In genomic region chr19:8999223-8999622, GRCm38 (mm10) we compare ENCODE assay signal across 30 mouse cellular contexts. TPM values are rescaled to one million over a fixed set of nuclear protein-coding genes. Genes with fewer than 3 reads are reported as not detected.
A peak's percentile ranks its signal among the peaks of the same experiment; 100 is the strongest.
DNase-seq lines count a peak whose midpoint lies in the region; ATAC-seq and TF ChIP-seq lines count a peak whose summit lies in the region.
"Had no signal": no experiment of that assay in that cellular context is flagged by ENCODE, and none has a peak within 500 bp of the region (broad histone marks: within the 10 kb centered on the region; RNA-seq: fewer than 3 reads in every experiment).

No protein-coding gene starts in this region.

- H3K79me2 ChIP-seq in CH12.LX (replicated peaks; ENCODE audit: control insufficient read depth, extremely low read depth, insufficient read depth, poor library complexity, severe bottlenecking), result peaks cover 58% of the 10 kb centered on the region

- DNase-seq in gastrocnemius, adult 2 months, result no peak
- DNase-seq in gastrocnemius, postnatal 10 days, result no peak
- no peak for DNase-seq in limb, embryonic 10.5 days (ENCODE audit: low spot score)
- DNase-seq in CH12.LX (ENCODE audit: extremely low read depth), result no peak
- no peak for DNase-seq in right cerebral cortex, postnatal 36 days (ENCODE audit: low spot score in 2 of 2)
- DNase-seq: adrenal gland, postnatal 10 days; cerebellum, adult 11 months; cerebellum, adult 9-10 months; cerebellum, postnatal 36 days; heart, postnatal 10 days; left cerebral cortex, postnatal 4 days; liver; lung, embryonic 14.5 days; right cerebral cortex, adult 18-20 months; right cerebral cortex, postnatal 4 days; thymus, adult 2 months; thymus, postnatal 36 days had no signal

- H3K27me3 ChIP-seq in limb, embryonic 15.5 days, result no peaks in the 10 kb centered on the region
- no peaks in the 10 kb centered on the region for H3K27me3 ChIP-seq in limb, embryonic 10.5 days (ENCODE audit: low read depth, poor library complexity, severe bottlenecking)
- H3K27me3 ChIP-seq in CH12.LX (replicated peaks), result no peaks in the 10 kb centered on the region
- H3K27me3 ChIP-seq: embryonic facial prominence, embryonic 12.5 days; heart, embryonic 13.5 days; midbrain, embryonic 15.5 days had no signal

- intact Hi-C loops in gastrocnemius, adult 2 months (cut with DNase I), result no loop called here

- H3K9me3 ChIP-seq in limb, embryonic 15.5 days, result no peaks in the 10 kb centered on the region
- H3K9me3 ChIP-seq in limb, embryonic 10.5 days (replicated peaks), result no peaks in the 10 kb centered on the region
- no peaks in the 10 kb centered on the region for H3K9me3 ChIP-seq in CH12.LX (replicated peaks; ENCODE audit: low read length)
- H3K9me3 ChIP-seq: embryonic facial prominence, embryonic 12.5 days; heart, embryonic 13.5 days; midbrain, embryonic 10.5 days; midbrain, embryonic 15.5 days had no signal

- 87% methylated on average over 4 of the region's 4 CpGs for WGBS in limb, embryonic 15.5 days
- 92% methylated on average over 4 of the region's 4 CpGs for WGBS in limb, embryonic 10.5 days

- TF ChIP-seq POLR2A in CH12.LX (IDR thresholded peaks at IDR 0.05; ENCODE audit: low read depth, low read length), result no peak
- TF ChIP-seq POLR2A in embryonic fibroblast, embryonic 13.5 days (IDR thresholded peaks at IDR 0.05; ENCODE audit: low read depth, low read length), result no peak

- H3K36me3 ChIP-seq in limb, embryonic 15.5 days, result peaks cover 50% of the 10 kb centered on the region
- H3K36me3 ChIP-seq in limb, embryonic 10.5 days, result peaks cover 40% of the 10 kb centered on the region
- H3K36me3 ChIP-seq in CH12.LX (replicated peaks in 1 of 2; ENCODE audit: control insufficient read depth in 1 of 2, insufficient read depth in 1 of 2, low read length in 1 of 2), result peaks cover 28 to 39% of the 10 kb centered on the region in 2 experiments
- H3K36me3 ChIP-seq: midbrain, embryonic 10.5 days; midbrain, embryonic 15.5 days had no signal

- peak overlapping the region; percentile 99 for H3K4me3 ChIP-seq in gastrocnemius, adult 2 months
- no peak overlapping the region for H3K4me3 ChIP-seq in limb, embryonic 15.5 days
- H3K4me3 ChIP-seq in limb, embryonic 10.5 days, result no peak overlapping the region
- no peak overlapping the region for H3K4me3 ChIP-seq in CH12.LX (replicated peaks in 1 of 3; ENCODE audit: low read depth in 2 of 3, low read length in 2 of 3, poor library complexity in 1 of 3)
- no peak overlapping the region for H3K4me3 ChIP-seq in embryonic fibroblast, embryonic 13.5 days (ENCODE audit: insufficient read depth, low read length)
- H3K4me3 ChIP-seq: embryonic facial prominence, embryonic 12.5 days; erythroblast, embryonic 14.5 days; heart, embryonic 13.5 days; layer of hippocampus, adult 2 months; midbrain, embryonic 10.5 days; midbrain, embryonic 15.5 days had no signal

- no peak overlapping the region for H3K4me2 ChIP-seq in limb, embryonic 15.5 days
- H3K4me2 ChIP-seq in CH12.LX (ENCODE audit: insufficient read depth, low read depth, poor library complexity, severe bottlenecking), result 0 out of 2 replicates have a peak overlapping the region, but pooled peaks have one; percentile 45
- H3K4me2 ChIP-seq: embryonic facial prominence, embryonic 12.5 days; heart, embryonic 13.5 days; hindbrain, embryonic 14.5 days; lung, embryonic 14.5 days; midbrain, embryonic 15.5 days had no signal

- no peak for TF ChIP-seq EP300 in CH12.LX (IDR thresholded peaks at IDR 0.05; ENCODE audit: low read length)

- H3K27ac ChIP-seq in gastrocnemius, adult 2 months, result peak overlapping the region; percentile 100
- 0 out of 2 replicates have a peak overlapping the region, but pooled peaks have one; percentile 86 for H3K27ac ChIP-seq in limb, embryonic 15.5 days
- no peak overlapping the region for H3K27ac ChIP-seq in limb, embryonic 10.5 days
- no peak overlapping the region for H3K27ac ChIP-seq in CH12.LX (ENCODE audit: insufficient read depth, low read depth)
- peak overlapping the region; percentile 75 for H3K27ac ChIP-seq in embryonic fibroblast, embryonic 13.5 days (ENCODE audit: insufficient read depth, low read length)
- H3K27ac ChIP-seq: embryonic facial prominence, embryonic 12.5 days; heart, embryonic 13.5 days; hindbrain, embryonic 14.5 days; layer of hippocampus, adult 2 months; liver, embryonic 14.5 days; midbrain, embryonic 10.5 days; midbrain, embryonic 15.5 days had no signal

- no peak for TF ChIP-seq CTCF in gastrocnemius, adult 2 months (IDR thresholded peaks at IDR 0.05)
- no peak for TF ChIP-seq CTCF in CH12.LX (conservative IDR thresholded peaks at IDR 0.05 in 1 of 2, IDR thresholded peaks at IDR 0.05 in 1 of 2; ENCODE audit: low read depth in 2 of 2, low read length in 2 of 2)
- no peak for TF ChIP-seq CTCF in embryonic fibroblast, embryonic 13.5 days (IDR thresholded peaks at IDR 0.05; ENCODE audit: borderline replicate concordance, insufficient read depth, low read length)

- dilution Hi-C loops in CH12.LX (cut with MboI; ENCODE audit: extremely low pct_ligation_motif_present, extremely low pct_unique_long_range_greater_than_20kb, low sequenced_read_pairs), result no loop called here

- in situ Hi-C loops in CH12.LX (cut with MboI; ENCODE audit: low pct_ligation_motif_present, low pct_unique_long_range_greater_than_20kb, low sequenced_read_pairs), result loop anchor here (10.0 kb wide), 1 partner anchor 56 kb away; no protein-coding TSS in a partner anchor

- no peak overlapping the region for H3K9ac ChIP-seq in limb, embryonic 15.5 days
- no peak overlapping the region for H3K9ac ChIP-seq in CH12.LX (ENCODE audit: insufficient read depth, low read depth)
- H3K9ac ChIP-seq: embryonic facial prominence, embryonic 12.5 days; heart, embryonic 13.5 days; hindbrain, embryonic 14.5 days; liver, embryonic 14.5 days; lung, embryonic 14.5 days; midbrain, embryonic 15.5 days had no signal

- no peak for ATAC-seq in limb, embryonic 15.5 days (ENCODE audit: insufficient number of reproducible peaks, low FRiP score, low TSS enrichment, low read depth)
- no peak for ATAC-seq in CD4-positive, CD25-positive, alpha-beta regulatory T cell, adult 4 months
- ATAC-seq: forebrain, embryonic 16.5 days; intestine, postnatal 0 days; midbrain, embryonic 15.5 days had no signal

- peaks cover 53% of the 10 kb centered on the region for H3K4me1 ChIP-seq in limb, embryonic 15.5 days
- H3K4me1 ChIP-seq in limb, embryonic 10.5 days, result peaks cover 13% of the 10 kb centered on the region
- H3K4me1 ChIP-seq in CH12.LX (ENCODE audit: control insufficient read depth in 1 of 2, insufficient read depth in 2 of 2), result peaks cover 22 to 51% of the 10 kb centered on the region in 2 experiments
- peaks cover 33% of the 10 kb centered on the region for H3K4me1 ChIP-seq in embryonic fibroblast, embryonic 13.5 days (ENCODE audit: control insufficient read depth, insufficient read depth, low read length)
- H3K4me1 ChIP-seq: midbrain, embryonic 15.5 days had no signal

- no peak for TF ChIP-seq RAD21 in CH12.LX (IDR thresholded peaks at IDR 0.05; ENCODE audit: low read depth, low read length)

RNA-seq across cellular contexts. Expression of gene Ahnak, which starts 10.1 kb away (rescaled TPM):
- total RNA-seq in gastrocnemius, adult 2 months (2021), result 100 to 1,000 TPM; 212 to 217 TPM
- 100 to 1,000 TPM; 235 to 267 TPM for total RNA-seq in gastrocnemius, postnatal 10 days (2021)
- polyA plus RNA-seq in limb, embryonic 15.5 days (2015; fragmentation: Nextera tagmentation; extraction: Ambion mirVana), result 96.4 and 104 TPM in 2 replicates
- 5.3 and 8.9 TPM in 2 replicates for polyA plus RNA-seq in limb, embryonic 10.5 days (2016; fragmentation: Nextera tagmentation; extraction: Ambion mirVana)
- total RNA-seq in CH12.LX (2012; rRNA removed) (15.3 and 21.7 TPM in 2 replicates), CH12.LX (2014; rRNA removed) (1.5 and 1.7 TPM in 2 replicates)
- polyA plus RNA-seq in CH12.LX (2012; ENCODE audit: insufficient read length, low read depth), result 1.8 and 2.0 TPM in 2 replicates
- polyA plus RNA-seq in embryonic fibroblast, embryonic 13.5 days (2011; ENCODE audit: insufficient read length, low read depth, missing spikeins), result 559 and 687 TPM in 2 replicates
- polyA plus RNA-seq in CD4-positive, CD25-positive, alpha-beta regulatory T cell, adult 4 months (2017; shearing (Covaris generic)), result 10 to 100 TPM; 45.2 to 48.9 TPM

RNA-seq across cellular contexts. Expression of gene Eef1g, which starts 32.4 kb away (rescaled TPM):
- total RNA-seq in gastrocnemius, adult 2 months (2021), result 100 to 1,000 TPM; 423 to 463 TPM
- 100 to 1,000 TPM; 640 to 671 TPM for total RNA-seq in gastrocnemius, postnatal 10 days (2021)
- 467 and 482 TPM in 2 replicates for polyA plus RNA-seq in limb, embryonic 15.5 days (2015; fragmentation: Nextera tagmentation; extraction: Ambion mirVana)
- 563 and 631 TPM in 2 replicates for polyA plus RNA-seq in limb, embryonic 10.5 days (2016; fragmentation: Nextera tagmentation; extraction: Ambion mirVana)
- total RNA-seq in CH12.LX (2012; rRNA removed) (1,294 and 1,368 TPM in 2 replicates), CH12.LX (2014; rRNA removed) (1,172 and 1,266 TPM in 2 replicates)
- polyA plus RNA-seq in CH12.LX (2012; ENCODE audit: insufficient read length, low read depth), result 1,511 and 1,695 TPM in 2 replicates
- polyA plus RNA-seq in embryonic fibroblast, embryonic 13.5 days (2011; ENCODE audit: insufficient read length, low read depth, missing spikeins), result 882 and 905 TPM in 2 replicates
- 100 to 1,000 TPM; 667 to 787 TPM for polyA plus RNA-seq in CD4-positive, CD25-positive, alpha-beta regulatory T cell, adult 4 months (2017; shearing (Covaris generic))

RNA-seq across cellular contexts. Expression of gene Tut1, which starts 45.6 kb away (rescaled TPM):
- 10 to 100 TPM in 1 of 2 experiments, 1 to 10 TPM in 1; 7.9 to 10.4 TPM for total RNA-seq in gastrocnemius, adult 2 months (2021)
- 10 to 100 TPM in 1 of 2 experiments, 1 to 10 TPM in 1; 9.1 to 11.2 TPM for total RNA-seq in gastrocnemius, postnatal 10 days (2021)
- 29.3 and 30.0 TPM in 2 replicates for polyA plus RNA-seq in limb, embryonic 15.5 days (2015; fragmentation: Nextera tagmentation; extraction: Ambion mirVana)
- 49.6 and 49.7 TPM in 2 replicates for polyA plus RNA-seq in limb, embryonic 10.5 days (2016; fragmentation: Nextera tagmentation; extraction: Ambion mirVana)
- total RNA-seq in CH12.LX (2012; rRNA removed) (47.7 and 49.1 TPM in 2 replicates), CH12.LX (2014; rRNA removed) (40.4 and 41.8 TPM in 2 replicates)
- polyA plus RNA-seq in CH12.LX (2012; ENCODE audit: insufficient read length, low read depth), result 52.9 and 54.9 TPM in 2 replicates
- 16.8 and 19.7 TPM in 2 replicates for polyA plus RNA-seq in embryonic fibroblast, embryonic 13.5 days (2011; ENCODE audit: insufficient read length, low read depth, missing spikeins)
- polyA plus RNA-seq in CD4-positive, CD25-positive, alpha-beta regulatory T cell, adult 4 months (2017; shearing (Covaris generic)), result 10 to 100 TPM; 30.3 to 67.9 TPM

RNA-seq across cellular contexts. Expression of gene Mta2, which starts 57.5 kb away (rescaled TPM):
- total RNA-seq in gastrocnemius, adult 2 months (2021), result 10 to 100 TPM; 23.5 to 27.2 TPM
- total RNA-seq in gastrocnemius, postnatal 10 days (2021), result 10 to 100 TPM; 37.7 to 49.7 TPM
- polyA plus RNA-seq in limb, embryonic 15.5 days (2015; fragmentation: Nextera tagmentation; extraction: Ambion mirVana), result 155 and 160 TPM in 2 replicates
- 229 and 233 TPM in 2 replicates for polyA plus RNA-seq in limb, embryonic 10.5 days (2016; fragmentation: Nextera tagmentation; extraction: Ambion mirVana)
- total RNA-seq in CH12.LX (2012; rRNA removed), result 131 and 158 TPM in 2 replicates
- 115 and 117 TPM in 2 replicates for total RNA-seq in CH12.LX (2014; rRNA removed)
- polyA plus RNA-seq in CH12.LX (2012; ENCODE audit: insufficient read length, low read depth), result 149 and 162 TPM in 2 replicates
- 101 and 102 TPM in 2 replicates for polyA plus RNA-seq in embryonic fibroblast, embryonic 13.5 days (2011; ENCODE audit: insufficient read length, low read depth, missing spikeins)
- polyA plus RNA-seq in CD4-positive, CD25-positive, alpha-beta regulatory T cell, adult 4 months (2017; shearing (Covaris generic)), result 100 to 1,000 TPM in 1 of 2 experiments, 10 to 100 TPM in 1; 81.7 to 126 TPM

Comparison
In these comparisons a context has a peak if more than half of its experiments do, and no peak if none do; other contexts are left out.
1. H3K27ac ChIP-seq: peak in gastrocnemius, adult 2 months (single experiment), limb, embryonic 15.5 days (single experiment) and embryonic fibroblast, embryonic 13.5 days (single experiment); none in limb, embryonic 10.5 days (single experiment) and CH12.LX (single experiment).